Mouse (Mus musculus) midbrain, embryonic 14.5 days (tissue): Measurements from ENCODE around the gene Rybp. TPM values are rescaled to one million over a fixed set of nuclear protein-coding genes. Genes with fewer than 3 reads are reported as not detected.

Source experiments
- ATAC-seq: fragments of 200-750 bp; cut with Nextera tagmentation; 2 replicates; pipeline ENCODE4 v1.8.0; 2017; ENCODE audit warnings: moderate number of reproducible peaks, moderate library complexity; ENCODE audit not compliant: low FRiP score, low TSS enrichment
- DNase-seq: peaks from one replicate; pipeline ENCODE4 v3.0.0-alpha.2; 2015
- H3K27ac ChIP-seq: fragments of 300-500 bp; sonication (generic); replicated peaks from 2 replicates; pipeline ENCODE4 v1.5.1; 2014; ENCODE audit warnings: mild to moderate bottlenecking, low read depth, low read length, moderate library complexity
- H3K27me3 ChIP-seq: fragments of 300-500 bp; sonication (generic); 2 replicates; pipeline ENCODE4 v1.6.1; 2014; ENCODE audit warnings: low read length, control low read depth, mixed read lengths; ENCODE audit not compliant: control insufficient read depth, insufficient read depth
- H3K36me3 ChIP-seq: fragments of 300-500 bp; sonication (generic); 2 replicates; pipeline ENCODE4 v1.6.1; 2014; ENCODE audit warnings: low read length, control low read depth; ENCODE audit not compliant: control insufficient read depth, insufficient read depth
- H3K4me1 ChIP-seq: fragments of 300-500 bp; sonication (generic); 2 replicates; pipeline ENCODE4 v1.6.1; 2014; ENCODE audit warnings: mild to moderate bottlenecking, antibody characterized with exemption, low read length, control low read depth; ENCODE audit not compliant: control insufficient read depth, insufficient read depth
- H3K4me2 ChIP-seq: fragments of 300-500 bp; sonication (generic); 2 replicates; pipeline ENCODE4 v1.6.1; 2014; ENCODE audit warnings: mild to moderate bottlenecking, low read length, moderate library complexity
- H3K4me3 ChIP-seq: fragments of 300-500 bp; sonication (generic); replicated peaks from 2 replicates; pipeline ENCODE4 v1.5.1; 2014; ENCODE audit warnings: low read depth, low read length
- H3K9ac ChIP-seq: fragments of 300-500 bp; sonication (generic); replicated peaks from 2 replicates; pipeline ENCODE4 v1.6.1; 2014; ENCODE audit warnings: mild to moderate bottlenecking, low read length, moderate library complexity
- H3K9me3 ChIP-seq: fragments of 300-500 bp; sonication (generic); 2 replicates; pipeline ENCODE4 v1.6.1; 2016; ENCODE audit warnings: low read length, control low read depth, mixed read lengths; ENCODE audit not compliant: control insufficient read depth
- WGBS: fragments of 180-500 bp; shearing (Covaris S2); extraction: QIAGEN DNeasy Blood & Tissue Kit; methylation state at CpG from one replicate; pipeline ENCODE4 v1.1.7; 2014; 5-methylcytosine and 5-hydroxymethylcytosine counted together
- polyA plus RNA-seq: library from polyadenylated mRNA; unstranded; fragments of >200 nt; fragmentation: Nextera tagmentation; extraction: Ambion mirVana; gene quantifications from 2 replicates; pipeline ENCODE4 v1.2.1, GENCODE M21; 2014

Rybp gene
- polyA plus RNA-seq, result 17.6 and 22.9 TPM in 2 replicates

- no peaks in the 10 kb centered on the region for H3K9me3 ChIP-seq
- H3K27ac ChIP-seq, result peak within 1 kb of the TSS; percentile 97
- peak; percentile 98 for DNase-seq
- WGBS, result under 1% methylated on average over 79 of the region's 112 CpGs
- peaks cover 16% of the 10 kb centered on the region; the same call in 1 of the 2 replicates for H3K27me3 ChIP-seq
- peak; percentile 96 for ATAC-seq
- peak within 1 kb of the TSS; percentile 89 for H3K9ac ChIP-seq
- no peaks in the 10 kb centered on the region for H3K36me3 ChIP-seq
- H3K4me3 ChIP-seq, result peak within 1 kb of the TSS; percentile 67
- peaks cover 28% of the 10 kb centered on the region for H3K4me1 ChIP-seq
- peak within 1 kb of the TSS; percentile 90 for H3K4me2 ChIP-seq
Observed at GRCm38 (mm10) chr6:100287334-100288015, at the start of gene Rybp. Gene Rybp (minus strand): TSS chr6:100287485.

DNA sequence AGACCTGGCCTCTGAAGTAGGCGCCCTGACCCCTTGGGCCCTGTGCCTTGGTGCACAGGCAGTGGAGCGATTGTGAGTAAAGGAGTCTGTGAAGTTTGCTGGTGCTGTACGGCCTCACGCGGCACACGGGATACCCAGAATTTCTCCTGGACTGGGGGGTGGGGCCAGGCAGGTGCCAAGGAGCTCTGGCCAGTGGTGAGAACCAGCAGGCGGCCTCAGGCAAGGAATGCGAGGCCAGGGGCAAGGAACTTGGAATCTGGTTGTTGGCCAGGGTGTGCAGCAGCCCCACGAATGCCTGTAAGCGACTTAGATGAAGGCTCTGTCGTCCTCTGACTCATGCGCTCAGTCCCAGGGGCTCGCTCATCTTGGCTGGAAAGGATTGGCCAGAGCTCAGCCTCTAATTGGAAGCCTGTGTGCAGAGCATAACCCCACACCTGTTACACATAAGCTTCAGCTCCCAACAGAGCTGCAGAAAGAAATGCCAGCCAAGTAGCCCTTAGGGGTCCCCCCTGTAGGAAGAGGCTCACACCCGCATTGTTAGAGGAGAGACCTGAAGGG lies 49.4 kb upstream of the Rybp start:
- Histone ChIP-seq H3K4me1 (peaks cover 22% of the 10 kb centered on the region), H3K36me3 (no peaks in the 10 kb centered on the region), H3K27me3 (peaks cover 8% of the 10 kb centered on the region), H3K9me3 (no peaks in the 10 kb centered on the region), H3K9ac (no peak overlapping the region), H3K27ac (no peak overlapping the region), H3K4me3 (no peak overlapping the region), H3K4me2 (no peak overlapping the region)
- DNase-seq, result peak; percentile 49
- no peak for ATAC-seq
- WGBS, result 11% methylated on average over 14 of the region's 14 CpGs

GRCm38 (mm10) chr6:100335506-100336144 lies 48.3 kb upstream of the Rybp start:
- Histone ChIP-seq H3K36me3 (no peaks in the 10 kb centered on the region), H3K4me1 (peaks cover 22% of the 10 kb centered on the region), H3K4me2 (peak overlapping the region; percentile 36), H3K9ac (0 out of 2 replicates have a peak overlapping the region, but pooled peaks have one; percentile 26), H3K27ac (0 out of 2 replicates have a peak overlapping the region, but pooled peaks have one; percentile 20), H3K4me3 (no peak overlapping the region), H3K27me3 (peaks cover 8% of the 10 kb centered on the region), H3K9me3 (no peaks in the 10 kb centered on the region)
- ATAC-seq (peak; percentile 57; the same call in 1 of the 2 replicates), DNase-seq (peak; percentile 59)
- 2% methylated on average over 18 of the region's 18 CpGs for WGBS

GRCm38 (mm10) chr6:100333745-100334144 lies 46.5 kb upstream of the Rybp start:
- ATAC-seq, result no peak
- H3K9ac ChIP-seq, result no peak overlapping the region
- no peak overlapping the region for H3K4me3 ChIP-seq
- no peak for DNase-seq
- H3K4me2 ChIP-seq, result no peak overlapping the region
- no peaks in the 10 kb centered on the region for H3K36me3 ChIP-seq
- peaks cover 22% of the 10 kb centered on the region for H3K4me1 ChIP-seq
- no peaks in the 10 kb centered on the region for H3K9me3 ChIP-seq
- WGBS, result 82% methylated on average over 7 of the region's 7 CpGs
- H3K27me3 ChIP-seq, result peaks cover 8% of the 10 kb centered on the region
- no peak overlapping the region for H3K27ac ChIP-seq

GRCm38 (mm10) chr6:100332479-100332878 lies 45.2 kb upstream of the Rybp start:
- WGBS, result 76% methylated on average over 4 of the region's 4 CpGs
- ATAC-seq (no peak), DNase-seq (no peak)
- Histone ChIP-seq H3K4me3 (no peak overlapping the region), H3K27ac (no peak overlapping the region), H3K36me3 (no peaks in the 10 kb centered on the region), H3K4me1 (peaks cover 22% of the 10 kb centered on the region), H3K9ac (no peak overlapping the region), H3K27me3 (peaks cover 8% of the 10 kb centered on the region), H3K9me3 (no peaks in the 10 kb centered on the region), H3K4me2 (no peak overlapping the region)

DNA sequence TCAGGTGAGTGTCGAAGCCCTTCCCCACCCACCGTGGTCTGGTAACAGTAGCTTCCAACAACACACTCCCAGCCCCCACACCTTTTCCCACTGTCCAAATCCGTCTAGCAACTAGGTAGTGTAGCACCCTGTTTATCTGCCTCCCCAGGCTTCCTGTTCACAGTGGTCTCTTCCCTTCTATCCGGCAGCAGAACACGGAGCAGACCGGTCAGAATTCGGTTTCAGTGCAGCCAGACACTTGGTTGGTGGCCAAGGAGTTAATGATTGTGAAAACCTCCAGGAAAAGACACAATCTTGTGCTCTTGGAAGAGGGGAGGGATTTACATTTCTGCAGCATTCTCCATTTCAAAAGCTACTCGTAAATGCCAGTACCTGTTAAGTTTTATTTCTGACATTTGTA lies 44.3 kb upstream of the Rybp start:
- ATAC-seq, result no peak
- Histone ChIP-seq H3K36me3 (no peaks in the 10 kb centered on the region), H3K27me3 (peaks cover 2% of the 10 kb centered on the region), H3K4me3 (no peak overlapping the region), H3K4me1 (peaks cover 17% of the 10 kb centered on the region), H3K9me3 (no peaks in the 10 kb centered on the region), H3K9ac (no peak overlapping the region), H3K27ac (no peak overlapping the region), H3K4me2 (no peak overlapping the region)
- WGBS, result 58% methylated on average over 8 of the region's 8 CpGs
- DNase-seq, result no peak

DNA sequence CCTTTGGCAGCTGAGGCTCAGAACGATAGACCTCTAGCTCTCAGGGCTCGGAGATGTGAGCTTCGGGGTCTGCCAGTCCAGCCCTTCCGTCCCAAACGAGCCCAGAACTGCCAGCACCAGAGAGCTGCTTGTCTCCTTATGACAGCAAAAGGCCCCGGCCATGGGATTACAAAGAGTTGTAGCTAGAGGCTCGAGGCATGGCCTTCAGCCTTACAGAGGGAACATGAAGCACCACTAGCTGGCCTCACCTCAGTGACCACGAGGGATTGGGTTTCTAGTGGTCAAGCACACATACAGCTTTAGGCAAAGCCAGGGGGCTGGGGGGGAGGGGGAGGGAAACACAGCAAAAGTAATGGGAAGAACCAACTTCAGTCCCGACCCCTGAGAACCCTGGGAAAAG lies 43.8 kb upstream of the Rybp start:
- Histone ChIP-seq H3K9ac (no peak overlapping the region), H3K36me3 (no peaks in the 10 kb centered on the region), H3K4me1 (peaks cover 13% of the 10 kb centered on the region), H3K9me3 (no peaks in the 10 kb centered on the region), H3K27me3 (no peaks in the 10 kb centered on the region; the same call in none of the 2 replicates), H3K4me3 (no peak overlapping the region), H3K4me2 (no peak overlapping the region), H3K27ac (no peak overlapping the region)
- no peak for DNase-seq
- no peak for ATAC-seq
- WGBS, result 80% methylated on average over 9 of the region's 9 CpGs

DNA sequence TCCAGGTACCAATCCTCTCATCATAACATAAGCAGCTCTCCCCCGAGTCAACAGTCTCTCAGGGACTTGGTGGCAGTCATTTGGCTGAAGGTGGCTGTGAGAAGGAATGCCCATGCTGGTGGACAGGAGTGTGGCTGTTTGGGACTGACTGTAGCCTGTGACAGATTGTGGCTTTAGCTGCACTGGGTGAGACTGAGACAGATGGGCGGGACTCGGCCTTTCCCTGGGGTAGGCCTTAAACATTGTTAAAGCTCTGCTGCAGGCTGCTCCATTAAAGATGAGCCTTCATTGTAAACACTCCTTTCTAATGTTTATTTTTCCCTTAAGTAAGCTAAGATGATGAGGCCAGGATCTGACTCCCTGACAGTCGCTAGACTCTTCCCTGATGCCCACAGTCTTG lies 42.3 kb upstream of the Rybp start:
- no peak overlapping the region for H3K4me3 ChIP-seq
- no peaks in the 10 kb centered on the region for H3K9me3 ChIP-seq
- H3K4me1 ChIP-seq, result no peaks in the 10 kb centered on the region
- no peak overlapping the region for H3K4me2 ChIP-seq
- DNase-seq, result no peak
- no peaks in the 10 kb centered on the region for H3K36me3 ChIP-seq
- H3K27ac ChIP-seq, result no peak overlapping the region
- WGBS, result 73% methylated on average over 4 of the region's 4 CpGs
- H3K27me3 ChIP-seq, result no peaks in the 10 kb centered on the region; the same call in 1 of the 2 replicates
- no peak for ATAC-seq
- no peak overlapping the region for H3K9ac ChIP-seq
